Mouse (Mus musculus): ENCODE data around the gene Hba-x. TPM values are rescaled to one million over a fixed set of nuclear protein-coding genes. Genes with fewer than 3 reads are reported as not detected.

The Hba-x gene
- polyA plus RNA-seq, 1 experiment from 2014 or later = 365 TPM

- 86% methylated on average over 3 of the region's 3 CpGs for WGBS
- no peak overlapping the region for H3K4me3 ChIP-seq (replicated peaks)
These were observed 39.8 kb downstream of the Hba-x start for GRCm38 (mm10) chr11:32316009-32316408.

DNA sequence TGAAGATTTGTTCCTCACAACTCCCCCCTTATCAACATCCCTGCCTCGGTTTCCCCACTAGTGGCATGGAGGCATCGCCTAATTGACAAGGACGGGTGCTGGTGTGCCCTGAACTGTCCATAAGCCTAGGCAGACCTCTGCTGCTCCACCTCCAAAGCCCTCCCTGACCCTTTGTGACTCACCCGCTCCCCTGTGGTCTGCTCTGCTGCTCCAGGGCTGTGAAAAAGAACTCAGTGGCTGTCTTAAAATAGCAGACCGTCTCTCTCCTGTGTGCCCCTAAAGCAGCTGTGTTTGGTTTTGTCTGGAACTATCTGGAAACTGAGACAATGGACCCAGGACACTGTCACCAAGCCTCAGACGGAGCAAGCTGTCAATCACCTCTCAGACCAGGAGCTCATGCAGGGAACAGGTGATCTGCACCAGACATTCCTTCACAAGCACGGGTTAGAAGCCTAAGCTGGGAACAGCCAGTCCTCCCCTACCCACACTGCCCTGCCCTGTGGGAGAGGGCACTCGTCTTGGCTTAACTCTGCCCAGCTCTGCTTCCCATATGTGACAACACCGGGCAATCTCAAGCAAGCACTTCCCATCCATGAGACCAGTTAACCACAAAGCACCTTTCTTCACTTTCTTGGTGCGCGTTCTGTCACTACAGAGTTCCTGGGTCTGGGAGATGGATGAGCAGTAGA lies 44.5 kb downstream of the Hba-x start:
- H3K9ac ChIP-seq (replicated peaks) = no peak overlapping the region
- H3K27me3 ChIP-seq = no peaks in the 10 kb centered on the region
- H3K4me2 ChIP-seq (replicated peaks) = no peak overlapping the region
- no peaks in the 10 kb centered on the region for H3K36me3 ChIP-seq
- H3K4me3 ChIP-seq (replicated peaks) = no peak overlapping the region
- H3K27ac ChIP-seq = no peak overlapping the region
- no peaks in the 10 kb centered on the region for H3K9me3 ChIP-seq
- 70% methylated on average over 11 of the region's 11 CpGs for WGBS
- ATAC-seq = 0 out of 2 replicates have a peak, but pooled peaks have one; percentile 35
- no peaks in the 10 kb centered on the region for H3K4me1 ChIP-seq (replicated peaks)

More at GRCm38 (mm10) chr11:32316009-32316408, 39.8 kb downstream of the Hba-x start:
- H3K9me3 ChIP-seq = no peaks in the 10 kb centered on the region
- no peaks in the 10 kb centered on the region for H3K27me3 ChIP-seq
- H3K9ac ChIP-seq (replicated peaks) = no peak overlapping the region
- no peak overlapping the region for H3K27ac ChIP-seq
- no peaks in the 10 kb centered on the region for H3K4me1 ChIP-seq (replicated peaks)
- no peak overlapping the region for H3K4me2 ChIP-seq (replicated peaks)
- H3K36me3 ChIP-seq = no peaks in the 10 kb centered on the region
- no peak for ATAC-seq

DNA sequence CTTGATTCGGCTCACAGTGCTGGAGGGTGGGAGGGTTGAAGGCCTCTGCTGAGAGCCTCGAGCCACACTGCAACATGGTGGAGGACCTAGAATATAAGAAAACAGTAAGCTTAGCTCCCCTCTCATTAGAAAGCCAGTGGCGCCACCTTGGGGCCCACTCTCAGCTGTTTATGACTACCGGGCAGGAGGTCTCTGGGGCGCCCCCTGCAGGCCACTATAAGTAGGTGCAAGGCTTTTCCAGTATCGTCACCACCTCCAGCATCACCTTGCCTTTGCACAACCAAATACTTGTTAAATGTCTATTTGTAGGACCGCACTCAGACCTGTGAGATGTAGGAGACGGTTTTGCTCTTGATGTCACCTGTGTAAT lies 45.0 kb downstream of the Hba-x start:
- H3K9ac ChIP-seq (replicated peaks) = no peak overlapping the region
- no peaks in the 10 kb centered on the region for H3K36me3 ChIP-seq
- H3K4me1 ChIP-seq (replicated peaks) = no peaks in the 10 kb centered on the region
- WGBS = 35% methylated on average over 8 of the region's 8 CpGs
- no peaks in the 10 kb centered on the region for H3K27me3 ChIP-seq
- H3K27ac ChIP-seq = no peak overlapping the region
- no peak overlapping the region for H3K4me3 ChIP-seq (replicated peaks)
- H3K4me2 ChIP-seq (replicated peaks) = no peak overlapping the region
- no peaks in the 10 kb centered on the region for H3K9me3 ChIP-seq
- 0 out of 2 replicates have a peak, but pooled peaks have one; percentile 18 for ATAC-seq

DNA sequence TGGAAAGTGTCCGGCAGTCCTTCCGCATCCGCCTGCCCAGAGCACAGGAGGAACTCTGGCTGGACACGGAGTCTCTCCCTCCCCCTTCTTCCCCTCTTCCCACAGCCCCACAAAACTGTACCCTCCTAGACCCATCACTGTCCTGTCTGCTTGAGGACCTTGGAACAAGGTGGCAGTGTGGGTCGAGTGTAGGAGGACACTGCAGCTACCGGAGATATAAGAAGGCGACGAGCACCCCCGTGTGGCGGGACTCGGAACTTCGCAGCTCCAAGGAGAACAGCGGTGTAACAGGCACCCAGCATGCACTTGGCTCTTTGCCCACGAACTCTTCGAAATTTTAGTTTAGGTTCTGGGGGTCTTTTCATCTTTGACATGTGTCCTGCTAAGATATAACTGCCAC lies 48.4 kb downstream of the Hba-x start:
- H3K4me2 ChIP-seq (replicated peaks) = no peak overlapping the region; the same call in 1 of the 2 replicates
- no peaks in the 10 kb centered on the region for H3K36me3 ChIP-seq
- H3K9me3 ChIP-seq = no peaks in the 10 kb centered on the region
- H3K9ac ChIP-seq (replicated peaks) = no peak overlapping the region
- H3K4me1 ChIP-seq (replicated peaks) = no peaks in the 10 kb centered on the region
- H3K4me3 ChIP-seq (replicated peaks) = no peak overlapping the region
- 12% methylated on average over 15 of the region's 15 CpGs for WGBS
- H3K27me3 ChIP-seq = no peaks in the 10 kb centered on the region
- ATAC-seq = peak; percentile 94
- no peak overlapping the region for H3K27ac ChIP-seq

Other genes with a start within 250 kb of the Hba-x start
- gene Il9r, start 76.1 kb upstream of the Hba-x start, polyA plus RNA-seq (2015; fragmentation: Nextera tagmentation; extraction: Ambion mirVana) = not detected in 2 replicates
- 46.5 and 46.6 TPM in 2 replicates for gene Snrnp25, start 71.0 kb upstream of the Hba-x start, polyA plus RNA-seq (2015; fragmentation: Nextera tagmentation; extraction: Ambion mirVana)
- gene Rhbdf1, start 54.1 kb upstream of the Hba-x start, polyA plus RNA-seq (2015; fragmentation: Nextera tagmentation; extraction: Ambion mirVana) = 13.6 and 14.8 TPM in 2 replicates
- gene Mpg, start 49.9 kb upstream of the Hba-x start, polyA plus RNA-seq (2015; fragmentation: Nextera tagmentation; extraction: Ambion mirVana) = 34.1 and 35.2 TPM in 2 replicates
- 46.5 and 47.2 TPM in 2 replicates for gene Nprl3, start 8.7 kb upstream of the Hba-x start, polyA plus RNA-seq (2015; fragmentation: Nextera tagmentation; extraction: Ambion mirVana)
- 2,311 and 2,595 TPM in 2 replicates for gene Hba-a1, start 7.1 kb downstream of the Hba-x start, polyA plus RNA-seq (2015; fragmentation: Nextera tagmentation; extraction: Ambion mirVana)
- gene Hbq1b, start 10.6 kb downstream of the Hba-x start, polyA plus RNA-seq (2015; fragmentation: Nextera tagmentation; extraction: Ambion mirVana) = 1.2 and 1.4 TPM in 2 replicates
- gene Hba-a2, start 20.1 kb downstream of the Hba-x start, polyA plus RNA-seq (2015; fragmentation: Nextera tagmentation; extraction: Ambion mirVana) = 5,740 and 6,263 TPM in 2 replicates
- gene Hbq1a, start 23.7 kb downstream of the Hba-x start, polyA plus RNA-seq (2015; fragmentation: Nextera tagmentation; extraction: Ambion mirVana) = 1.4 TPM in 1 of 2 replicates, not detected in the other
- 22.5 and 25.3 TPM in 2 replicates for gene Sh3pxd2b, start 71.4 kb downstream of the Hba-x start, polyA plus RNA-seq (2015; fragmentation: Nextera tagmentation; extraction: Ambion mirVana)
- gene Ubtd2, start 179.0 kb downstream of the Hba-x start, polyA plus RNA-seq (2015; fragmentation: Nextera tagmentation; extraction: Ambion mirVana) = 55.0 and 55.2 TPM in 2 replicates